ENCODE assay signal across 10 mouse cellular contexts in the genomic region with DNA sequence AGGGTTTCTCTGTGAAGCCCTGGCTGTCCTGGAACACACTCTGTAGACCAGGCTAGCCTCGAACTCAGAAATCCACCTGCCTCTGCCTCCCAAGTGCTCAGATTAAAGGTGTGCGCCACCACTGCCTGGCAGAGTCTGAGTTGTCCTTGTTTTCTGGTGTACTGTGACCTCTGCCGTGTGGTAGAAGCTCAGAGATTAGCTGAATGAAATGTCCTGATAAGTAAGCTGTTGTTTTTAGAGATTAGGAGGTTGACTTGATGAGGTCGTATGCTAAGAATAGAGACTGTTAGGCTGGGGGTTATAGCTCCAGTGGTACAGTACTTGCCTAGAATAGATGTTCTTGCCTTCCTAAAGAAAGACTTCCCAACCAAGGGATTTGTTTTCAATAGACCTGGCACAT. TPM values are rescaled to one million over a fixed set of nuclear protein-coding genes. Genes with fewer than 3 reads are reported as not detected.
DNase-seq lines count a peak whose midpoint lies in the region; ATAC-seq and TF ChIP-seq lines count a peak whose summit lies in the region.
"Had no signal": no experiment of that assay in that cellular context is flagged by ENCODE, and none has a peak within 500 bp of the region (broad histone marks: within the 10 kb centered on the region; RNA-seq: fewer than 3 reads in every experiment).

No protein-coding gene starts in this region.

- H3K36me3 ChIP-seq in hindbrain, embryonic 11.5 days (ENCODE audit: control insufficient read depth, insufficient read depth, low read length), result no peaks in the 10 kb centered on the region
- peaks cover 47% of the 10 kb centered on the region for H3K36me3 ChIP-seq in midbrain, embryonic 10.5 days

- H3K4me2 ChIP-seq in hindbrain, embryonic 11.5 days (replicated peaks; ENCODE audit: low read depth, low read length), result peak overlapping the region; percentile 88; the same call in 1 of the 2 replicates

- TF ChIP-seq POLR2A in bone marrow, adult 2 months (IDR thresholded peaks at IDR 0.05; ENCODE audit: borderline replicate concordance, control insufficient read depth, low read depth, low read length), result no peak

- peak overlapping the region; percentile 68 for H3K9ac ChIP-seq in hindbrain, embryonic 11.5 days (ENCODE audit: low read depth, low read length)

- no peak for ATAC-seq in hindbrain, embryonic 11.5 days (ENCODE audit: low FRiP score)

- no peak for DNase-seq in gastrocnemius, adult 2 months
- DNase-seq in gastrocnemius, postnatal 10 days, result no peak
- DNase-seq in hindbrain, embryonic 11.5 days (ENCODE audit: low spot score), result no peak
- no peak for DNase-seq in midbrain, embryonic 10.5 days (ENCODE audit: low spot score)
- no peak for DNase-seq in layer of hippocampus, postnatal 14 days (ENCODE audit: low spot score in 2 of 2)
- no peak for DNase-seq in urinary bladder, postnatal 4 days (ENCODE audit: low spot score in 2 of 2)
- DNase-seq in thymus, postnatal 36 days, result no peak
- DNase-seq: kidney, postnatal 36 days; right cerebral cortex, postnatal 25 days had no signal

- WGBS in bone marrow, adult 2 months, result 55% methylated on average over 4 of the region's 4 CpGs
- WGBS in hindbrain, embryonic 11.5 days, result 90% methylated on average over 4 of the region's 4 CpGs
- WGBS in midbrain, embryonic 10.5 days, result 80% methylated on average over 4 of the region's 4 CpGs

- H3K9me3 ChIP-seq in hindbrain, embryonic 11.5 days (ENCODE audit: control insufficient read depth, low read length), result no peaks in the 10 kb centered on the region
- no peaks in the 10 kb centered on the region for H3K9me3 ChIP-seq in midbrain, embryonic 10.5 days (replicated peaks)

- intact Hi-C loops in gastrocnemius, adult 2 months (cut with DNase I), result no loop called here

- H3K4me1 ChIP-seq in bone marrow, adult 2 months (ENCODE audit: control insufficient read depth, insufficient read depth, low read length), result peaks cover 4% of the 10 kb centered on the region; the same call in 1 of the 2 replicates
- H3K4me1 ChIP-seq in hindbrain, embryonic 11.5 days (replicated peaks; ENCODE audit: control insufficient read depth, insufficient read depth, low read length), result peaks cover 4% of the 10 kb centered on the region; the same call in 1 of the 2 replicates
- H3K4me1 ChIP-seq in midbrain, embryonic 10.5 days, result peaks cover 36% of the 10 kb centered on the region

- H3K27me3 ChIP-seq in hindbrain, embryonic 11.5 days (ENCODE audit: control insufficient read depth, insufficient read depth, low read length), result no peaks in the 10 kb centered on the region
- H3K27me3 ChIP-seq in midbrain, embryonic 10.5 days (ENCODE audit: low read depth, poor library complexity, severe bottlenecking), result no peaks in the 10 kb centered on the region

- peak overlapping the region; percentile 100 for H3K27ac ChIP-seq in gastrocnemius, adult 2 months
- H3K27ac ChIP-seq in bone marrow, adult 2 months (ENCODE audit: control insufficient read depth, insufficient read depth, low read depth, low read length, poor library complexity), result no peak overlapping the region; the same call in 1 of the 2 replicates
- H3K27ac ChIP-seq in hindbrain, embryonic 11.5 days (ENCODE audit: low read depth, low read length), result no peak overlapping the region
- peak overlapping the region; percentile 99; the same call in 1 of the 2 replicates for H3K27ac ChIP-seq in midbrain, embryonic 10.5 days (replicated peaks)

- peak overlapping the region; percentile 100 for H3K4me3 ChIP-seq in gastrocnemius, adult 2 months
- H3K4me3 ChIP-seq in bone marrow, adult 2 months (replicated peaks; ENCODE audit: control insufficient read depth, low read depth, low read length), result peak overlapping the region; percentile 88
- H3K4me3 ChIP-seq in hindbrain, embryonic 11.5 days (ENCODE audit: low read depth, low read length), result peak overlapping the region; percentile 88
- peak overlapping the region; percentile 80 for H3K4me3 ChIP-seq in midbrain, embryonic 10.5 days

- no peak for TF ChIP-seq CTCF in gastrocnemius, adult 2 months (IDR thresholded peaks at IDR 0.05)
- no peak for TF ChIP-seq CTCF in bone marrow, adult 2 months (IDR thresholded peaks at IDR 0.05; ENCODE audit: control insufficient read depth, insufficient read depth, low read length)

RNA-seq across cellular contexts. Expression of a gene that starts 1.2 kb away (rescaled TPM):
- total RNA-seq in gastrocnemius, adult 2 months (2021), result 100 to 1,000 TPM in 1 of 2 experiments, 10 to 100 TPM in 1; 95.0 to 122 TPM
- 100 to 1,000 TPM; 211 to 226 TPM for total RNA-seq in gastrocnemius, postnatal 10 days (2021)
- polyA plus RNA-seq in bone marrow, adult 2 months (2011; ENCODE audit: insufficient read depth, insufficient read length, low replicate concordance, missing spikeins), result 138 and 223 TPM in 2 replicates
- polyA plus RNA-seq in hindbrain, embryonic 11.5 days (2014; fragmentation: Nextera tagmentation; extraction: Ambion mirVana), result 270 and 295 TPM in 2 replicates
- polyA plus RNA-seq in midbrain, embryonic 10.5 days (2016; fragmentation: Nextera tagmentation; extraction: Ambion mirVana), result 272 and 276 TPM in 2 replicates
- total RNA-seq in layer of hippocampus, postnatal 14 days (2021), result 100 to 1,000 TPM; 189 to 198 TPM

RNA-seq across cellular contexts. Expression of a gene that starts 1.2 kb away (rescaled TPM):
- 10 to 100 TPM; 27.0 to 35.1 TPM for total RNA-seq in gastrocnemius, adult 2 months (2021)
- 10 to 100 TPM; 21.7 to 25.0 TPM for total RNA-seq in gastrocnemius, postnatal 10 days (2021)
- 5.6 and 13.2 TPM in 2 replicates for polyA plus RNA-seq in bone marrow, adult 2 months (2011; ENCODE audit: insufficient read depth, insufficient read length, low replicate concordance, missing spikeins)
- 31.0 and 35.0 TPM in 2 replicates for polyA plus RNA-seq in hindbrain, embryonic 11.5 days (2014; fragmentation: Nextera tagmentation; extraction: Ambion mirVana)
- polyA plus RNA-seq in midbrain, embryonic 10.5 days (2016; fragmentation: Nextera tagmentation; extraction: Ambion mirVana), result 17.8 and 26.2 TPM in 2 replicates
- total RNA-seq in layer of hippocampus, postnatal 14 days (2021), result 10 to 100 TPM; 45.3 to 46.8 TPM

RNA-seq across cellular contexts. Expression of a gene that starts 8.1 kb away (rescaled TPM):
- total RNA-seq in gastrocnemius, adult 2 months (2021), result 1 to 10 TPM; 1.0 to 1.4 TPM
- total RNA-seq in gastrocnemius, postnatal 10 days (2021), result 1 to 10 TPM in 1 of 2 experiments, under 1 TPM in 1; 0.82 to 2.4 TPM
- 1.7 and 15.2 TPM in 2 replicates for polyA plus RNA-seq in bone marrow, adult 2 months (2011; ENCODE audit: insufficient read depth, insufficient read length, low replicate concordance, missing spikeins)
- polyA plus RNA-seq in hindbrain, embryonic 11.5 days (2014; fragmentation: Nextera tagmentation; extraction: Ambion mirVana), result 20.5 and 23.8 TPM in 2 replicates
- 37.9 and 39.2 TPM in 2 replicates for polyA plus RNA-seq in midbrain, embryonic 10.5 days (2016; fragmentation: Nextera tagmentation; extraction: Ambion mirVana)
- total RNA-seq in layer of hippocampus, postnatal 14 days (2021), result 10 to 100 TPM; 27.1 to 27.9 TPM

RNA-seq across cellular contexts. Expression of a gene that starts 14.5 kb away (rescaled TPM):
- total RNA-seq in gastrocnemius, adult 2 months (2021), result 10 to 100 TPM in 1 of 2 experiments, 1 to 10 TPM in 1; 9.3 to 11.9 TPM
- 10 to 100 TPM in 1 of 2 experiments, 1 to 10 TPM in 1; 9.2 to 12.8 TPM for total RNA-seq in gastrocnemius, postnatal 10 days (2021)
- polyA plus RNA-seq in bone marrow, adult 2 months (2011; ENCODE audit: insufficient read depth, insufficient read length, low replicate concordance, missing spikeins), result 2.3 TPM in 2 replicates
- polyA plus RNA-seq in hindbrain, embryonic 11.5 days (2014; fragmentation: Nextera tagmentation; extraction: Ambion mirVana), result 64.5 and 66.4 TPM in 2 replicates
- 44.4 and 57.3 TPM in 2 replicates for polyA plus RNA-seq in midbrain, embryonic 10.5 days (2016; fragmentation: Nextera tagmentation; extraction: Ambion mirVana)
- 10 to 100 TPM; 85.7 to 86.1 TPM for total RNA-seq in layer of hippocampus, postnatal 14 days (2021)

RNA-seq across cellular contexts. Expression of a gene that starts 34.0 kb away (rescaled TPM):
- 10 to 100 TPM; 54.9 to 69.4 TPM for total RNA-seq in gastrocnemius, adult 2 months (2021)
- 100 to 1,000 TPM in 1 of 2 experiments, 10 to 100 TPM in 1; 97.1 to 117 TPM for total RNA-seq in gastrocnemius, postnatal 10 days (2021)
- polyA plus RNA-seq in bone marrow, adult 2 months (2011; ENCODE audit: insufficient read depth, insufficient read length, low replicate concordance, missing spikeins), result 1,398 and 2,156 TPM in 2 replicates
- 821 and 840 TPM in 2 replicates for polyA plus RNA-seq in hindbrain, embryonic 11.5 days (2014; fragmentation: Nextera tagmentation; extraction: Ambion mirVana)
- polyA plus RNA-seq in midbrain, embryonic 10.5 days (2016; fragmentation: Nextera tagmentation; extraction: Ambion mirVana), result 767 and 792 TPM in 2 replicates
- 10 to 100 TPM; 67.3 to 68.7 TPM for total RNA-seq in layer of hippocampus, postnatal 14 days (2021)

Comparison
In these comparisons a context has a peak if more than half of its experiments do, and no peak if none do; other contexts are left out.
1. H3K27ac ChIP-seq: peak in gastrocnemius, adult 2 months (single experiment) and midbrain, embryonic 10.5 days (single experiment); none in bone marrow, adult 2 months (single experiment) and hindbrain, embryonic 11.5 days (single experiment).
2. RNA of a gene that starts 8.1 kb away (total RNA-seq): 27.1 to 27.9 TPM in layer of hippocampus, postnatal 14 days; 0.82 to 2.4 TPM in gastrocnemius, postnatal 10 days and 1.0 to 1.4 TPM in gastrocnemius, adult 2 months; every median in the first group is over 4 times any median in the second.
3. Peak in every context shown above with its lines, with median percentiles within 50 percentile points of each other: H3K4me3 ChIP-seq.